Mouse (Mus musculus) embryonic facial prominence, embryonic 10.5 days (tissue): ENCODE results near the gene Lypd3. TPM values are rescaled to one million over a fixed set of nuclear protein-coding genes. Genes with fewer than 3 reads are reported as not detected.
"Not testable (repeated sequence)": the region's sequence is repeated elsewhere in the genome, so short reads cannot be mapped to it uniquely, and the experiment has no call there.

Experiments
- DNase-seq: peaks from one replicate; pipeline ENCODE4 v3.0.0-alpha.2; 2017; ENCODE audit warnings: low spot score
- H3K27ac ChIP-seq: fragments of 300-500 bp; sonication (generic); replicated peaks from 2 replicates; pipeline ENCODE4 v1.5.1; 2016; ENCODE audit warnings: mild to moderate bottlenecking
- H3K27me3 ChIP-seq: fragments of 300-500 bp; sonication (generic); replicated peaks from 2 replicates; pipeline ENCODE4 v1.6.1; 2016; ENCODE audit warnings: low read depth, mild to moderate bottlenecking; ENCODE audit not compliant: poor library complexity, severe bottlenecking
- H3K36me3 ChIP-seq: fragments of 300-500 bp; sonication (generic); replicated peaks from 2 replicates; pipeline ENCODE4 v1.6.1; 2016; ENCODE audit warnings: mild to moderate bottlenecking, moderate library complexity
- H3K4me1 ChIP-seq: fragments of 300-500 bp; sonication (generic); 2 replicates; pipeline ENCODE4 v1.6.1; 2016
- H3K4me3 ChIP-seq: fragments of 300-500 bp; sonication (generic); 2 replicates; pipeline ENCODE4 v1.5.1; 2016; ENCODE audit warnings: mild to moderate bottlenecking, moderate library complexity
- H3K9me3 ChIP-seq: fragments of 300-500 bp; sonication (generic); 2 replicates; pipeline ENCODE4 v1.6.1; 2016; ENCODE audit warnings: mild to moderate bottlenecking
- WGBS: fragments of 180-500 bp; shearing (Covaris S2); methylation state at CpG from one replicate; pipeline ENCODE4 v1.1.7; 2016; 5-methylcytosine and 5-hydroxymethylcytosine counted together
- polyA plus RNA-seq: library from polyadenylated mRNA; unstranded; fragments of >200 nt; fragmentation: Nextera tagmentation; extraction: Ambion mirVana; gene quantifications from 2 replicates; pipeline ENCODE4 v1.2.1, GENCODE M21; 2016

Gene Lypd3
- polyA plus RNA-seq, 1 experiment from 2014 or later, result 1.5 TPM

DNA sequence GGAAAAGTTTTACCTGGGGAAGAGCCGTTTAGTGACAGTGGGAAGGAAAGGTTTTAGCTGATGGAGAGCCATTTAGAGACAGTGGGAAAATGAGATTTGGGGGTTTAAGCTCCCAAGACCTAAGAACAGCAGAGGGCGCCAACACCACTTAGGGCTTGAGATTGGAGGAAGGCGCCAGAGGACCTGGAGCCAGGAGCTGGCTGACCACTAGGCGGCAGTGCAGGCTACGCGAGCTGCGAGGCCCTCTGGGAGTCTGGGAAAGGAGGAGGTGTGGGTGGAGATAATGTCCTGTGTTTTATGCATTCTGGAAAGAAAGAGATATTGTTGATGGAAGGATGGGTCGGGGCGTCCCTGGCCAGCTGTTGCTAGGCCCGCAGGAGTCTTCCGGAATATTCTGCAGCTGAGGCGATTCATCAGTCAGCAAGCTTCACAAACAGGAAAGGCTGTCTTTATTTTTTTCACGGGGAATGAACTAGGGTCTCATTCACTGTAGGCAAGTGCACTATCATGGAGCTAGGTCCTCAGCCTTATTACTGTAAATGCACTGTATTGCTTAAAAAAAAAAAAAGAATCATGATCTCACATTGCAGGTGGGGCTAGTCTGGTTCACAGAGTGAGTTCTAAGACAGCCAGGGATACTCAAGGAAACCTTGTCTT lies 35.3 kb upstream of the Lypd3 start:
- WGBS, result 7% methylated on average over 13 of the region's 13 CpGs
- peak; percentile 93 for DNase-seq
- H3K27me3 ChIP-seq, result peaks cover 5% of the 10 kb centered on the region
- H3K27ac ChIP-seq, result no peak overlapping the region; the same call in 1 of the 2 replicates
- peak overlapping the region; percentile 36; the same call in 1 of the 2 replicates for H3K4me3 ChIP-seq
- no peaks in the 10 kb centered on the region for H3K36me3 ChIP-seq
- no peaks in the 10 kb centered on the region for H3K9me3 ChIP-seq
- H3K4me1 ChIP-seq, result 0 out of 2 replicates have a peak, but pooled peaks cover 3% of the 10 kb centered on the region

DNA sequence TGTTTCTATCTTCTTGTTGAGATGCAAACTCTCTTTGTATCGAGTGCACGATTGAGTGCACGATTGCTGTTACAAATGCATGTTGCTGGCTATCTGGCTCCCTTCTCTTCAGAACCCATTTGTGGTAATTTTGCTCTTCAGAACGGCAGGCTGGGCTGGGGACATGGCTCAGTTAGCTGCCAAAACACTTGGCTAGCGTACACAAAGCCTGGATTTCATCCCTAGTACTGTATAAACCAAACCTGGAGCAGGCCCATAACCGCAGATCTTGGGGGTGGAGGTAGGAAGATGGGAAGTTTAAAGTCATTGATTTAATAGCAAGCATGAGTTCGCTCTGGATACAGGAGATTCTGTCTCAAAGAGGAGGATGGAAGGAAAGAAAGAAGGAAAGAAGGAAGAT lies 30.8 kb upstream of the Lypd3 start:
- no peak for DNase-seq
- Histone ChIP-seq H3K4me3 (no peak overlapping the region), H3K27ac (no peak overlapping the region), H3K4me1 (peaks cover 9% of the 10 kb centered on the region), H3K27me3 (peaks cover 25% of the 10 kb centered on the region), H3K9me3 (no peaks in the 10 kb centered on the region), H3K36me3 (no peaks in the 10 kb centered on the region)
- 87% methylated on average over 7 of the region's 7 CpGs for WGBS

DNA sequence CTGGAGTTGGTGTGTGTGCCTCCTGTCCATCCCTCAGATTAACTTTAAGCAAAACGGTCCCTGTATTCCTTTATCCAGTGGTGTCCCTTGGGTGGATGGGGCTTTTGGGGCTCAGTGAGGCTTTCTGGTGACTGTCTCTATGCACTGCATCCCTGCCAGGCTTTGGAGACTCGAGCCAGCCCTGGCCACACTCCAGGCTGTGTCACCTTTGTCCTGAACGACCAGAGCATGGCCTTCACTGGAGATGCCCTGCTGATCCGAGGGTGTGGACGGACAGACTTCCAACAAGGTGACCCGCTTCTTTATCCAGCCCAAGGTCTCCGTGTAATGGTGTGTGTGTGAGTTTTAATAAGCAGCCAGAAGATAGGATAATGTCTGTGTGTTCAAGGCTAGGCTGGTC lies 30.3 kb upstream of the Lypd3 start:
- Histone ChIP-seq H3K4me3 (no peak overlapping the region), H3K27me3 (peaks cover 30% of the 10 kb centered on the region), H3K27ac (no peak overlapping the region), H3K9me3 (no peaks in the 10 kb centered on the region), H3K4me1 (peaks cover 13% of the 10 kb centered on the region), H3K36me3 (no peaks in the 10 kb centered on the region)
- DNase-seq, result no peak
- 78% methylated on average over 7 of the region's 7 CpGs for WGBS

DNA sequence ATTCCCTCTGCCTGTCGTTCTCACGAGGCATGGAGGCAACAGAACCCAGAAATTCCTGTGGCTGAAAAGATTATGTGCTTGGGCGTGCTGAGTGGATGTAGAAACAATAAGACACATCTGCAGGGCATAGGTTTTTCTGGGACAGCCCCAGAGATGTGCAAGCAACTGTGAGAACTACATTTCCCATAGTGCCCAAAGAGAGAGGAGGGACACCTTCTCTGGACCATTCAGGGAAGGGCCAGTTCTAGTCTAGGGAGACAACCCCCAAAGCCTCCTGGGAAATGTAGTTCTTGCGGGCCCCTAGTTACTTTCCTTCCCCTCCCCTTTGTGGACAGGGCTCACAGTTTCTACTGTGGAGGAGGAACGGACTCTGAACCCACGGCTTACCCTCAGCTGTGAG lies 28.3 kb upstream of the Lypd3 start:
- no peak overlapping the region for H3K4me3 ChIP-seq
- peaks cover 50% of the 10 kb centered on the region for H3K27me3 ChIP-seq
- no peak for DNase-seq
- WGBS, result 40% methylated on average over 6 of the region's 6 CpGs
- H3K9me3 ChIP-seq, result no peaks in the 10 kb centered on the region
- no peak overlapping the region for H3K27ac ChIP-seq
- peaks cover 25% of the 10 kb centered on the region for H3K4me1 ChIP-seq
- H3K36me3 ChIP-seq, result no peaks in the 10 kb centered on the region

DNA sequence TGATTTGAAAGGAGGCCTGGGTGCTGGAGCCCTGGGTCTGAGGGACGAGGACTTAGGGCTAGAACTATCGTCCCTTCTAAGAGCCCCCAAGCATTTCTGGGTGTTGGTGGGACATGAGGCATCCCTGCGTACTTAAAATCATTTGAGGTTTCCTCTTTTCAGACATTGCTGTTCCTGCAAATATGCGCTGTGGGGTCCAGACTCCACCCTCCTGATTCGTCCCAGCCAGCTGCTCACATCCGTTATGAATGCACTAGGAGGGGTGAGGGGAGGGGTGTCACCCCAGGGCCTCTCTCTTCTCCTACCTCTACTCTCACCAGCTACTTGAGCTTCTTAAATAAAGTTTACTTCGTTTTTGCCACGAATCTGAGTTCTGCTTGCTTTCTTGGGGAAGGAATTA lies 27.8 kb upstream of the Lypd3 start:
- H3K36me3 ChIP-seq, result no peaks in the 10 kb centered on the region
- no peak for DNase-seq
- peaks cover 55% of the 10 kb centered on the region for H3K27me3 ChIP-seq
- H3K9me3 ChIP-seq, result no peaks in the 10 kb centered on the region
- no peak overlapping the region for H3K27ac ChIP-seq
- 67% methylated on average over 8 of the region's 8 CpGs for WGBS
- H3K4me1 ChIP-seq, result peaks cover 26% of the 10 kb centered on the region
- no peak overlapping the region for H3K4me3 ChIP-seq

DNA sequence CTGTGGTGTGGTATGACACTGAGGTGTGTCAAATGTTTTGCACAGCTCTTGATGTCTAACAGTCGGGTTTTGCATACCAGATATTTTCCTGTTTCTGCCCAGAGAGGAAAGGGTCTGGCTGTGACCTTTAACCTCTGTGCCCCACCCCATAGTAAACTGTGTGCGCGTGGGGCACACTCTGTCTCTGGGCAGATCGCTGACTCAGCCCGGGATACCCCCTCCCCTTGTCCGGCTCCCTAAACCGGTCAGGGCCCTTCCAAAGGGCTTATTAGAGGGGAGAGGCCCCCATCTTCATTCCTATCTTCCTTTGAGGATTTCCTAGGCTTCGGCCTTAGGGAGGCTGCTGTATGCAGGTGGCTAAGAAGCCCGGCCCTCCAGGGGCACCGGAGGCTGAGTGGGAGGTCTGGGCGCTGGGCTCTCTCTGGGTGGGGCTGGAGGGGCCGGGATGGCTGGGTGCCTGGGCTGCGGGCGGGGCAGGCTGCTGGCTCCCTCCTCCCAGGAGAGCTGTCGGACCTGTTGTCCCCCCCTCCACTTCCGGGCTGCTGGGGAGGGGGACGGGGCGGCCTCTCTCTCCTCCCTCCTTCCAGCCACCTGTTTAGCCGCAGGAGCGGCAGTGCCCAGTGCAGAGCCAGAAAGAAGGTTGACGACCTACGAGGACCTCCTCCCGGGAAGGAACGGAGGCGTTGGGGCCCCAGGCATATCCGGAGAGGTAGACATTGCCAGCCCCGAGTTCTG lies 26.0 kb upstream of the Lypd3 start, which contains the start of gene Phldb3:
Gene Phldb3, plus strand, starts transcription at position 620 of the 735 bp plus-strand sequence.
- H3K4me1 ChIP-seq, result peaks cover 26% of the 10 kb centered on the region
- H3K27ac ChIP-seq, result 0 out of 2 replicates have a peak within 1 kb of the TSS, but pooled peaks have one; percentile 19
- H3K9me3 ChIP-seq, result no peaks in the 10 kb centered on the region
- no peaks in the 10 kb centered on the region for H3K36me3 ChIP-seq
- peaks cover 70% of the 10 kb centered on the region for H3K27me3 ChIP-seq
- DNase-seq, result peak; percentile 48
- 2% methylated on average over 27 of the region's 27 CpGs for WGBS
- H3K4me3 ChIP-seq, result peak within 1 kb of the TSS; percentile 53

DNA sequence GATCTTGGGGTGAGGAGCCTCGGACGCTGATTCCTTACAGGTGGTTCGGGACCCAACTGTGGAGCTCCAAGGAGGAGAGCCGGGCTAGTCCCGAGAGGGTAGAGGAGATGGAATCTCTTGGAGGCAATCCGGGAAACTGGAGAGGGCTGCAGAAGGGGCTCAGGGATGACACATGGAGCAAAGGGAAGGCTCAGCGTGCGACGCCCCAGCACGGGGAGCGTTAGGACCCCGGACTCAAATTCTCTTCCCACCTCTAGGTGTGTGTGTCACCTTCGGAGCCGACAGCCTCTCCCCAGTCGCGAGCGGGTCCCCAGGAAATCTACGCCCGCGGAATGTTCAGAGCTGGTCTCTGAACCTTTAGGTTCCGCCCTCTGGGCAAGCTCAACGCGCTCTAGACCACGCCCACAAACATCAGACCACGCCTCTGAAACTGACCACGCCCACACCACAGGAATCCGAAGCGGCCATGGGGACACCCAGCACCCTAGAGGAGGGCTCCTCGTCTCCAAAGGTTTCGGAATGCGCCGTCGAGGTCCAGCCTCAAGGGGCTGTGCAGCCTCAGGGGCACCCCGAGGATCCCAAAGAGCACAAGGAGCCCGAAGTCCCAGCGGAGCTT lies 25.4 kb upstream of the Lypd3 start:
- 1% methylated on average over 36 of the region's 36 CpGs for WGBS
- DNase-seq, result peak; percentile 80
- no peaks in the 10 kb centered on the region for H3K9me3 ChIP-seq
- H3K4me3 ChIP-seq, result peak overlapping the region; percentile 53
- H3K4me1 ChIP-seq, result peaks cover 26% of the 10 kb centered on the region
- H3K27ac ChIP-seq, result 0 out of 2 replicates have a peak overlapping the region, but pooled peaks have one; percentile 19
- H3K27me3 ChIP-seq, result peaks cover 70% of the 10 kb centered on the region
- H3K36me3 ChIP-seq, result no peaks in the 10 kb centered on the region

DNA sequence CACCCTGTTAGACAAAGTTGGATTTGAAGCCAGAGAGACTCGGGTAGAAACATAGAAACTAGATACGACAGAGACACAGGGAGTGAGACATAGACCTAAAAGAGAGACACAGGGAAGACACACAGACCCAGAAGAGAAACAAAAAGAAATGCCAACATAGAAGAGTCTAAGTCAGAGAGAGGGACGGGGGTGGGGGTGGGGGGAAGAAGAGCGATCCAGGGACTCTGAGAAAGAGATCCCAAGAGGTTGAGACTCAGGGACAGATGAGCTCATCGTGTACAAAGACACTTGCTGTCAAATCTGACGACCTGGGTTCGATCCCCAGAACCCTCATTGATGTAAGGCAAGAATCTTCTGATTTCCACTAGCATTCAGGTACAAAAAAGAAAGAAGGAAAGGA lies 24.6 kb upstream of the Lypd3 start:
- Histone ChIP-seq H3K36me3 (no peaks in the 10 kb centered on the region), H3K27me3 (peaks cover 72% of the 10 kb centered on the region), H3K4me3 (peak overlapping the region; percentile 53), H3K9me3 (no peaks in the 10 kb centered on the region), H3K27ac (no peak overlapping the region), H3K4me1 (peaks cover 26% of the 10 kb centered on the region)
- 12% methylated on average over 7 of the region's 7 CpGs for WGBS
- DNase-seq, result no peak

DNA sequence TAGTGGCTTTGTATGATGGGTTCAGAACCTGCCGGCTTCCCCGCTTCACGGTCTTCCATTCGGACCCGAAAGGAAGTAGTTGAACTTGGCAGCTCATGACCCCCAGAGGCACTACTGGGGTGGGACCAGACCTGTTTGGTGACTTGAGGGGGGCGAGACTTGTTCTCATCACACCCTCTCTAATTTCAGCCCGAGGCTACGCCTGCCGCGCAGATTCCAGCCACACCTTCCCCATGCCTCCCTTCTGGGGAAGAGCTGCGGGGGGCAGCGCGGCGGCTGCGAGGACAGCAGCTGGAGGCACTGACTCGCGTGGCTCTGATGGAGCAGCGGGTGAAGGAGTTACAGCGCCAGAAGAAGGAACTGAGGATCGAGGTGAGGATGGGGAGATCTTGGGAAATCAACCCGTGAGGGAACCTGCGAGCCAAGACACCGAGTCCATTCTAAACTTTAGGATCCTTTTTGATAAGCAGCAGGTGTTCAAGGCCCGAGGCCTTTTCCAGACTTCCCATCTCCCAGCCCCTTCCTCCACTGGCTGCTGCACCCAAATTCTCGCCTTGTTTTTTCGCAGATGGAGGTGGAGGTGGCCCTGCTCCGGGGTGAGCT lies 23.9 kb upstream of the Lypd3 start:
- peak; percentile 39 for DNase-seq
- no peak overlapping the region for H3K27ac ChIP-seq
- H3K4me1 ChIP-seq, result peaks cover 26% of the 10 kb centered on the region
- peak overlapping the region; percentile 43 for H3K4me3 ChIP-seq
- no peaks in the 10 kb centered on the region for H3K36me3 ChIP-seq
- H3K27me3 ChIP-seq, result peaks cover 78% of the 10 kb centered on the region
- no peaks in the 10 kb centered on the region for H3K9me3 ChIP-seq
- 3% methylated on average over 27 of the region's 27 CpGs for WGBS

DNA sequence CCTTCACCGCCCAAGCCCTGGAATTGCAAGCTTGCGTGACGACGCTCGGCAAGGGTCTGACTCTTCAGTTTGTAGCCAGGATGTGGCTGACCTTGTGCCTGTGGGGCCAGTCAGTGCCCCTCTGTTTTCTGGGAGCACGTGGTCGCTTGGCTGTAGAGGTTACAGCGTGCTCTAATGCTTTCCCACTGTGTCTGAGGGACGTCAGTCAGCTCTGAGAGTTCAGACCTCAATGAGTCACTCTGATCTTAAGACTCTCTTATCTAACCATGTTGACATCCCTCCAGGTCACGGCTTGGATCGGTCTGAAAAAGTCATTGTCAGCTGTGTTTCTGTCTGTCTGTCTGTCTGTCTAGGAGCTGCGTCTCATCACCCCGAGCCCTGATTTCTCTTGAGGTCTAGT lies 21.5 kb upstream of the Lypd3 start:
- H3K36me3 ChIP-seq, result no peaks in the 10 kb centered on the region
- no peak overlapping the region for H3K4me3 ChIP-seq
- peaks cover 26% of the 10 kb centered on the region for H3K4me1 ChIP-seq
- H3K9me3 ChIP-seq, result peaks cover 2% of the 10 kb centered on the region; the same call in 1 of the 2 replicates
- no peak overlapping the region for H3K27ac ChIP-seq
- DNase-seq, result no peak
- 70% methylated on average over 13 of the region's 13 CpGs for WGBS
- peaks cover 69% of the 10 kb centered on the region for H3K27me3 ChIP-seq

DNA sequence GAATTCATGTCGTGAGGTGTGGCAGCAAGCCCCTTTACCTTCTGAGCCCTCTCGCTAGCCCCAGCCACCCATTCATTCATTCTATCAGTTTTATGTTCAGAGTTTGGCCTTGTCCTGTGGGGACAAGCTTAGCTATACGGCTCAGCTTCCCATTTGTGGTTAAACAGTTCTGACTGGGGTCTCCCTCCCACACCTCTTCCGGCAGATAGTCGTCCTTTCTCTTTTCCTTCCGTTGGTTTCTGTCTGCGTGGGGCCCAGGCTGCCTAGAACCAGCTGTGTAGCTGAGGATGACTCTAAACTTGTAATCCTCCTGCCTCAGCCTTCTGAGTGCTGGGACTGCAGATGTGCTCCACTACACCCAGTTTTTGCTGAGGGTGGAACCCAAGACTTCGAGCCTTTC lies 18.6 kb upstream of the Lypd3 start:
- Histone ChIP-seq H3K27ac (no peak overlapping the region), H3K36me3 (no peaks in the 10 kb centered on the region), H3K27me3 (peaks cover 42% of the 10 kb centered on the region), H3K4me3 (no peak overlapping the region), H3K4me1 (peaks cover 3% of the 10 kb centered on the region), H3K9me3 (peaks cover 15% of the 10 kb centered on the region)
- no peak for DNase-seq
- 83% methylated on average over 8 of the region's 8 CpGs for WGBS

DNA sequence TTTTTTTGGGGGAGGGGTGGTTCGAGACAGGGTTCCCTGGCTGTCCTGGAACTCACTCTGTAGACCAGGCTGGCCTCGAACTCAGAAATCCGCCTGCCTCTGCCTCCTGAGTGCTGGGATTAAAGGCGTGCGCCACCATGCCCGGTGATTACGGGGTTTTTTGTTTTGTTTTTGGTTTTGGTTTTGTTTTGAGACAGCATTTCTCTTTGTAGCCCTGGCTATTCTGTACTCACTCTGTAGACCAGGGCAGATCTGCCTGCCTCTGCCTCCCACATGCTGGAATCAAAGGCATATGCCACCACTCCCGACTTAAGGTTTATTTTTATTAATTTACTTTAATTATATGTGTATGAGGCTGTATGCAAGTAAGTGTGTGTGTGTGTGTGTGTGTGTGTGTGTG lies 18.0 kb upstream of the Lypd3 start:
- Histone ChIP-seq H3K9me3 (peaks cover 17% of the 10 kb centered on the region), H3K27me3 (peaks cover 36% of the 10 kb centered on the region)
- WGBS, result 87% methylated on average over 8 of the region's 8 CpGs
- not testable (repeated sequence) for H3K4me1 ChIP-seq, H3K36me3 ChIP-seq, H3K27ac ChIP-seq, DNase-seq, H3K4me3 ChIP-seq
